Mouse (Mus musculus) thymus, postnatal 14 days (tissue): ENCODE measurements around the gene Hist1h4c.
A peak's percentile ranks its signal among the peaks of the same experiment; 100 is the strongest.

Source experiments
- DNase-seq: peaks from one replicate; pipeline ENCODE4 v3.0.0; 2021

Hist1h4c gene

GRCm38 (mm10) chr13:23698300-23698693 is at the start of gene Hist1h4c:
Gene Hist1h4c (minus strand): TSS chr13:23698454.
- peak; percentile 99 for DNase-seq

GRCm38 (mm10) chr13:23747892-23748288 is 49.6 kb upstream of the Hist1h4c start:
- no peak for DNase-seq

GRCm38 (mm10) chr13:23747081-23747891 is 49.0 kb upstream of the Hist1h4c start:
- DNase-seq: no peak

GRCm38 (mm10) chr13:23746201-23747080 is 48.2 kb upstream of the Hist1h4c start, which contains the start of gene Hist1h2bb:
Gene Hist1h2bb (plus strand): TSS chr13:23746734.
- DNase-seq: peak; percentile 73

GRCm38 (mm10) chr13:23745381-23746161 is 47.3 kb upstream of the Hist1h4c start, which contains the start of gene Hist1h3c:
Gene Hist1h3c (minus strand): TSS chr13:23745602.
- DNase-seq: peak; percentile 88

GRCm38 (mm10) chr13:23744421-23745380 is 46.4 kb upstream of the Hist1h4c start:
- peak; percentile 28 for DNase-seq

GRCm38 (mm10) chr13:23743963-23744362 is 45.7 kb upstream of the Hist1h4c start:
- DNase-seq: no peak

GRCm38 (mm10) chr13:23743215-23743614 is 45.0 kb upstream of the Hist1h4c start:
- no peak for DNase-seq

GRCm38 (mm10) chr13:23742007-23742406 is 43.8 kb upstream of the Hist1h4c start:
- no peak for DNase-seq

- DNase-seq: no peak
Measured at GRCm38 (mm10) chr13:23740910-23741309, 42.7 kb upstream of the Hist1h4c start.

GRCm38 (mm10) chr13:23740256-23740840 is 42.1 kb upstream of the Hist1h4c start:
- DNase-seq: no peak

- DNase-seq: no peak
Measured at GRCm38 (mm10) chr13:23739922-23740252, 41.6 kb upstream of the Hist1h4c start.

- DNase-seq: peak; percentile 91
Measured at GRCm38 (mm10) chr13:23739069-23739921, 41.0 kb upstream of the Hist1h4c start.

GRCm38 (mm10) chr13:23738677-23739068 is 40.4 kb upstream of the Hist1h4c start, which contains the start of gene Hist1h1c:
Gene Hist1h1c (plus strand): TSS chr13:23738808.
- peak; percentile 97 for DNase-seq

GRCm38 (mm10) chr13:23738041-23738440 is 39.8 kb upstream of the Hist1h4c start:
- DNase-seq: peak; percentile 57

GRCm38 (mm10) chr13:23737091-23737490 is 38.8 kb upstream of the Hist1h4c start:
- no peak for DNase-seq

GRCm38 (mm10) chr13:23732156-23732804 is 34.0 kb upstream of the Hist1h4c start:
- peak; percentile 52 for DNase-seq

GRCm38 (mm10) chr13:23730479-23730878 is 32.2 kb upstream of the Hist1h4c start:
- DNase-seq: no peak

- DNase-seq: no peak
Measured at GRCm38 (mm10) chr13:23729706-23730105, 31.5 kb upstream of the Hist1h4c start.

GRCm38 (mm10) chr13:23729192-23729525 is 30.9 kb upstream of the Hist1h4c start:
- peak; percentile 57 for DNase-seq
